Mouse (Mus musculus) heart, embryonic 16.5 days (tissue): ENCODE measurements around the gene Cop1. TPM values are rescaled to one million over a fixed set of nuclear protein-coding genes. Genes with fewer than 3 reads are reported as not detected.

ENCODE experiments used
- ATAC-seq: fragments of 200-750 bp; cut with Nextera tagmentation; replicated peaks from 2 replicates; pipeline ENCODE4 v1.8.0; 2017; ENCODE audit warnings: moderate number of reproducible peaks; ENCODE audit not compliant: insufficient read depth, low FRiP score; ENCODE audit errors: extremely low read depth
- H3K27ac ChIP-seq: fragments of 300-500 bp; sonication (generic); 2 replicates; pipeline ENCODE4 v1.5.1; 2014; ENCODE audit warnings: mild to moderate bottlenecking, low read length, control low read depth, moderate library complexity
- H3K27me3 ChIP-seq: fragments of 300-500 bp; sonication (generic); 2 replicates; pipeline ENCODE4 v1.6.1; 2014; ENCODE audit warnings: low read length, mixed read lengths; ENCODE audit not compliant: control insufficient read depth, insufficient read depth
- H3K36me3 ChIP-seq: fragments of 300-500 bp; sonication (generic); 2 replicates; pipeline ENCODE4 v1.6.1; 2014; ENCODE audit not compliant: control insufficient read depth, insufficient read depth
- H3K4me1 ChIP-seq: fragments of 300-500 bp; sonication (generic); 2 replicates; pipeline ENCODE4 v1.6.1; 2014; ENCODE audit warnings: low read length, mixed read lengths; ENCODE audit not compliant: control insufficient read depth, insufficient read depth
- H3K4me2 ChIP-seq: fragments of 300-500 bp; sonication (generic); 2 replicates; pipeline ENCODE4 v1.6.1; 2014; ENCODE audit warnings: low read depth, mild to moderate bottlenecking, control low read depth, low read length
- H3K4me3 ChIP-seq: fragments of 300-500 bp; sonication (generic); 2 replicates; pipeline ENCODE4 v1.5.1; 2014; ENCODE audit warnings: mild to moderate bottlenecking, control low read depth, low read length
- H3K9ac ChIP-seq: fragments of 300-500 bp; sonication (generic); 2 replicates; pipeline ENCODE4 v1.6.1; 2014; ENCODE audit warnings: low read length, control low read depth
- H3K9me3 ChIP-seq: fragments of 300-500 bp; sonication (generic); replicated peaks from 2 replicates; pipeline ENCODE4 v1.6.1; 2016; ENCODE audit warnings: low read length; ENCODE audit not compliant: control insufficient read depth
- WGBS: fragments of 180-500 bp; shearing (Covaris S2); extraction: QIAGEN DNeasy Blood & Tissue Kit; methylation state at CpG from one replicate; pipeline ENCODE4 v1.1.7; 2014; 5-methylcytosine and 5-hydroxymethylcytosine counted together
- polyA plus RNA-seq: library from polyadenylated mRNA; unstranded; fragments of >200 nt; fragmentation: Nextera tagmentation; extraction: Ambion mirVana; gene quantifications from 2 replicates; pipeline ENCODE4 v1.2.1, GENCODE M21; 2015

Gene Cop1
- polyA plus RNA-seq, 1 experiment from 2014 or later, result 7.9 TPM

GRCm38 (mm10) chr1:159331008-159331407 lies 98.9 kb downstream of the Cop1 start:
- H3K27me3 ChIP-seq, result no peaks in the 10 kb centered on the region

DNA sequence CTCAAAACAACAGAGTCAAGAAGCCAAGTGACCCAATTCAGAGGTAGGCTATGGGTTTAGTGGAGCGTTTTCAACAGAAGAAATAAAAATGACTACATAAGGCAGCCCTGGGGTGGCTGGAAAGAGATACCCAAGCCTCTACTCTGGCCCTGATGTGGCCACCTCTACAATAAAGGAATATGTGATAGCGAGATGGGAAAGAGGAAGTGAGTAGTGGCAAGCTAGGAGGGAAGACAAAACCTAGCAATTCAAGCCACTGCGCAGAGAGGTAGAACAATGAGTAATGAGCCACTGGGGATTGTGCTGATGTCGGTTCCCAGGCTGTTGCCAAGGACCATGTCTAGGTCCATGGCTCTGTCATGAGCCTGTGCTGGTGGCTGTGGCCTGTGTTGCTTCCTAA lies 102.0 kb downstream of the Cop1 start:
- WGBS, result 87% methylated on average over 4 of the region's 4 CpGs
- H3K36me3 ChIP-seq, result peaks cover 15% of the 10 kb centered on the region

More at GRCm38 (mm10) chr1:159331008-159331407, 98.9 kb downstream of the Cop1 start:
- Histone ChIP-seq H3K4me3 (no peak overlapping the region), H3K4me2 (no peak overlapping the region), H3K9me3 (no peaks in the 10 kb centered on the region), H3K9ac (no peak overlapping the region), H3K4me1 (no peaks in the 10 kb centered on the region), H3K27ac (no peak overlapping the region), H3K36me3 (peaks cover 15% of the 10 kb centered on the region)
- ATAC-seq, result no peak
- whole genome bisulfite sequencing, result 78% methylated on average over 4 of the region's 4 CpGs

GRCm38 (mm10) chr1:159342355-159342754 lies 110.2 kb downstream of the Cop1 start:
- no peak overlapping the region for H3K9ac ChIP-seq
- no peaks in the 10 kb centered on the region for H3K27me3 ChIP-seq
- no peaks in the 10 kb centered on the region for H3K9me3 ChIP-seq
- H3K4me1 ChIP-seq, result no peaks in the 10 kb centered on the region
- no peak overlapping the region for H3K4me3 ChIP-seq
- no peak overlapping the region for H3K27ac ChIP-seq
- H3K36me3 ChIP-seq, result peaks cover 20% of the 10 kb centered on the region
- no peak for ATAC-seq
- 62% methylated on average over 2 of the region's 2 CpGs for WGBS
- H3K4me2 ChIP-seq, result no peak overlapping the region

More for the DNA sequence above, 102.0 kb downstream of the Cop1 start:
- Histone ChIP-seq H3K27me3 (no peaks in the 10 kb centered on the region), H3K27ac (no peak overlapping the region), H3K4me3 (no peak overlapping the region), H3K9me3 (no peaks in the 10 kb centered on the region), H3K4me1 (no peaks in the 10 kb centered on the region), H3K4me2 (no peak overlapping the region), H3K9ac (no peak overlapping the region)
- no peak for ATAC-seq

DNA sequence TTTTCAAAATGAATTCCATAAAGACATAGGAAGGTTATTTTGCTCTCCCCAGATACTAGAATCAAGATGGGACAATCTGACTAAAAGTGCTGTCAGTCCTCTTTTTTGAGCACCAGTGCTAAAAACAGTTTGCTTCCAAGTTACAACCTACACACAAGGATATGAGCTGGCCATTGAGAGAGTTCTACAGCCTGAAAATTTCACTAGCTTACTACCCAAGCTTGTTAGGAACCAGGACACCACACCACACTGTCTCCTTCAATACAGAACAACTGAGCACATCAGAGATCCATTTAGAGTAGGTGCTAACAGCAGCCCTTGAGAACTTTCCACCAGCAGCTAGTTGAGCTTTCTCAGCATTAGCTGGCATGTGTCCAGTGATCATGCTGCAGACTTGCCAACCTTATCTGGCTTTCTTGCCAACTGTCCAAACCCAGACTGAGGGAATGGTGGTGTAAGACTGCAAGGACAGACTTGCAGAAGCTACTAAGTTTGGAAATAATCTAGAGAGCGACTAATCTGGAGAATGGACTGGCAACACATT lies 123.0 kb downstream of the Cop1 start:
- no peak overlapping the region for H3K4me2 ChIP-seq
- no peaks in the 10 kb centered on the region for H3K9me3 ChIP-seq
- H3K36me3 ChIP-seq, result peaks cover 17% of the 10 kb centered on the region
- no peak overlapping the region for H3K9ac ChIP-seq
- peak overlapping the region; percentile 77 for H3K27ac ChIP-seq
- no peaks in the 10 kb centered on the region for H3K27me3 ChIP-seq
- H3K4me1 ChIP-seq, result peaks cover 10% of the 10 kb centered on the region; the same call in 1 of the 2 replicates
- peak; percentile 89 for ATAC-seq
- WGBS, result 49% methylated on average over 1 of the region's 1 CpGs
- H3K4me3 ChIP-seq, result no peak overlapping the region

DNA sequence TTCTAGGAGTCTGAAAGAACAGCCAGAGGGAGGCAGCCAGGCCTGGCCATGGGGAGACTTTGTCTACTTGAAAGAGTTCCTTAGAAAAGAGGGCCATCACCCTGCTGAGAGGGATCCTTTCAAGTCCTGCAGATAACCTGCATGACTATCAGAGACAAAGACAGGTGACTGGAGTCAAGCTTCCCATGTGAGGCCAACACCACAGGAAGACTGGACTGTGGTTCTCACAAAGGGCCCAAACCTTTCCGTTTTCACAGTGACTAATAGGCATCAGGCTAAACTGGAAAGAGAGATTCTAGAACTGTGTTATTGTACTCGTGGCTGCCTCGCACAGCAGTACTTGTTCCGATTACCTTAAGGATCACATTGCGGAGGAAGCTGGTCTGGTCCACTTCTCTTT lies 126.6 kb downstream of the Cop1 start:
- H3K4me2 ChIP-seq, result no peak overlapping the region
- peaks cover 10% of the 10 kb centered on the region; the same call in 1 of the 2 replicates for H3K4me1 ChIP-seq
- no peak for ATAC-seq

GRCm38 (mm10) chr1:159371881-159372390 lies 139.8 kb downstream of the Cop1 start:
- Histone ChIP-seq H3K36me3 (no peaks in the 10 kb centered on the region), H3K9ac (no peak overlapping the region), H3K9me3 (no peaks in the 10 kb centered on the region), H3K4me2 (no peak overlapping the region), H3K4me1 (peaks cover 7% of the 10 kb centered on the region), H3K4me3 (no peak overlapping the region), H3K27ac (peak overlapping the region; percentile 73), H3K27me3 (no peaks in the 10 kb centered on the region)
- 44% methylated on average over 4 of the region's 4 CpGs for WGBS
- ATAC-seq, result no peak

More for the DNA sequence above, 126.6 kb downstream of the Cop1 start:
- Histone ChIP-seq H3K27ac (no peak overlapping the region), H3K9ac (no peak overlapping the region), H3K9me3 (no peaks in the 10 kb centered on the region), H3K4me3 (no peak overlapping the region), H3K27me3 (no peaks in the 10 kb centered on the region), H3K36me3 (0 out of 2 replicates have a peak, but pooled peaks cover 2% of the 10 kb centered on the region)
- 86% methylated on average over 5 of the region's 5 CpGs for WGBS

GRCm38 (mm10) chr1:159382218-159382617 lies 150.1 kb downstream of the Cop1 start:
- Histone ChIP-seq H3K4me3 (no peak overlapping the region), H3K27me3 (no peaks in the 10 kb centered on the region), H3K9ac (no peak overlapping the region), H3K27ac (no peak overlapping the region), H3K4me1 (no peaks in the 10 kb centered on the region), H3K36me3 (no peaks in the 10 kb centered on the region), H3K4me2 (no peak overlapping the region), H3K9me3 (no peaks in the 10 kb centered on the region)
- ATAC-seq, result no peak
- WGBS, result 50% methylated on average over 1 of the region's 1 CpGs

DNA sequence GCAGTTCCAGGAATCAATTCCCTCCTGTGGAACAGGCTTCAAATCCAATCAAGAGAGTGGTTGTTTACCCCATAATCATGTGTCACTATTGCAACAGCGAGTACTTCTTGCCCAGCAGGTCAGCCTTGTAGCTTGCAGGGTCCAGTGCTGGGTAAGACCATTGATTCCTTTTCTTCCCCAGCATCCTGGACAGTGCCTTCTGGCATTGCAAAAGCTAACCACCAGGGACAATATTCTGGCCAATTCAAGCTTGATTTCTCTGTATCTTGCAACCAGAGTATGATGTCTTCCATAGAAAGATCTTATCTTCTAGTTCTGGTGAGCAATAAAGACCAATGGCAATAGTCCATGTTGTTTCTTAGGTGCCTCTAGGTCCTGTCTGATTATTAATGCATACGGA lies 150.8 kb downstream of the Cop1 start:
- no peaks in the 10 kb centered on the region for H3K27me3 ChIP-seq
- H3K4me2 ChIP-seq, result no peak overlapping the region
- H3K9ac ChIP-seq, result no peak overlapping the region
- H3K9me3 ChIP-seq, result no peaks in the 10 kb centered on the region
- H3K27ac ChIP-seq, result no peak overlapping the region
- no peak for ATAC-seq
- H3K4me1 ChIP-seq, result no peaks in the 10 kb centered on the region
- WGBS, result 83% methylated on average over 2 of the region's 2 CpGs
- H3K4me3 ChIP-seq, result no peak overlapping the region
- no peaks in the 10 kb centered on the region for H3K36me3 ChIP-seq

DNA sequence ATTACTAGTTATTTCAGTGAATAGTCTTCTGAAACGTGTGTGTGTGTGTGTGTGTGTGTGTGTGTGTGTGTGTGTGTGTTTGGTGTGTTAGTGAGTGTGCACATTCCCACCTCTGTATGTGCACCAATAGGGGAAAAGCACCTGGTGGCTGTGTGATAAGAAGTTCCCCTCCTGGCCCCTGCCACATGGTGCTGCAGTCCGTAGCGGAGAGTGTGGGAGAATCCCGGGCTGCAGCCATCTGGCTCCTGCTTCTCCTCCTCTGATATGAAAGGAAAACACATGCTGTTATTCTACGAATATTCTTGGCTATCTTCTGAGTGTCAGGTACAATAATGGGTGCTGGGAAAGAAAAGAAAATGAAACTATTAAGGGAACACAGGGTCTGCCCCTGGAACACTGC lies 154.3 kb downstream of the Cop1 start:
- no peaks in the 10 kb centered on the region for H3K4me1 ChIP-seq
- no peak overlapping the region for H3K9ac ChIP-seq
- H3K27ac ChIP-seq, result no peak overlapping the region
- H3K4me3 ChIP-seq, result no peak overlapping the region
- H3K9me3 ChIP-seq, result no peaks in the 10 kb centered on the region
- no peak for ATAC-seq
- 30% methylated on average over 5 of the region's 5 CpGs for WGBS
- no peaks in the 10 kb centered on the region for H3K36me3 ChIP-seq
- no peak overlapping the region for H3K4me2 ChIP-seq
- no peaks in the 10 kb centered on the region for H3K27me3 ChIP-seq
